Mouse (Mus musculus): ENCODE data around the gene Gm9944. TPM values are rescaled to one million over a fixed set of nuclear protein-coding genes. Genes with fewer than 3 reads are reported as not detected.

Gene Gm9944
- polyA plus RNA-seq (2012; rRNA removed) = not detected in 2 replicates

GRCm38 (mm10) chr4:144453217-144453616 lies at the start of gene Gm9944:
Gene Gm9944, minus strand, starts transcription at chr4:144453317.

GRCm38 (mm10) chr4:144463656-144464055 lies 10.5 kb upstream of the Gm9944 start, which contains the start of gene Aadacl3:
Gene Aadacl3, minus strand, starts transcription at chr4:144463756.

GRCm38 (mm10) chr4:144438672-144439071 lies 14.4 kb downstream of the Gm9944 start, which contains the start of gene 1700012P22Rik:
Gene 1700012P22Rik, minus strand, starts transcription at chr4:144438772.

GRCm38 (mm10) chr4:144408290-144408689 lies 44.8 kb downstream of the Gm9944 start, which contains the start of gene Pramef12:
Gene Pramef12, minus strand, starts transcription at chr4:144408464.

Other genes starting within 250 kb of the Gm9944 start
- not detected in 2 replicates for gene C87977, start 240.0 kb downstream of the Gm9944 start, polyA plus RNA-seq (2012; rRNA removed)
- not detected in 2 replicates for gene Pramel5, start 172.8 kb downstream of the Gm9944 start, polyA plus RNA-seq (2012; rRNA removed)
- gene Gm13128, start 123.1 kb downstream of the Gm9944 start, polyA plus RNA-seq (2012; rRNA removed) = not detected in 2 replicates
- gene Gm13119, start 95.4 kb downstream of the Gm9944 start, polyA plus RNA-seq (2012; rRNA removed) = not detected in 2 replicates
- not detected in 2 replicates for gene Pramef20, start 75.4 kb downstream of the Gm9944 start, polyA plus RNA-seq (2012; rRNA removed)
- 0.08 TPM in 1 of 2 replicates, not detected in the other for gene Pramef12, start 44.9 kb downstream of the Gm9944 start, polyA plus RNA-seq (2012; rRNA removed)
- 0.05 TPM in 1 of 2 replicates, not detected in the other for gene 1700012P22Rik, start 14.5 kb downstream of the Gm9944 start, polyA plus RNA-seq (2012; rRNA removed)
- gene Aadacl3, start 10.4 kb upstream of the Gm9944 start, polyA plus RNA-seq (2012; rRNA removed) = not detected in 2 replicates
- gene 9430007A20Rik, start 66.5 kb upstream of the Gm9944 start, polyA plus RNA-seq (2012; rRNA removed) = not detected in 2 replicates
- not detected in 2 replicates for gene Gm13124, start 111.8 kb upstream of the Gm9944 start, polyA plus RNA-seq (2012; rRNA removed)
- gene Aadacl4, start 160.4 kb upstream of the Gm9944 start, polyA plus RNA-seq (2012; rRNA removed) = not detected in 2 replicates
- gene Gm436, start 233.1 kb upstream of the Gm9944 start, polyA plus RNA-seq (2012; rRNA removed) = not detected in 2 replicates

Measured in central nervous system, embryonic 18 days (tissue).